Mouse (Mus musculus): ENCODE data around the gene 2210016F16Rik.

- no peak for TF ChIP-seq CTCF (conservative IDR thresholded peaks at IDR 0.05; ENCODE audit: insufficient read depth, insufficient read length, low read depth, low read length)
- no peak for TF ChIP-seq POLR2A (IDR thresholded peaks at IDR 0.05; ENCODE audit: low read depth, low read length)
Measured at GRCm38 (mm10) chr13:58359304-58359653, 25.7 kb downstream of the 2210016F16Rik start.

Measured in kidney, adult 2 months (tissue).